Mouse (Mus musculus) CD4-positive, CD25-positive, alpha-beta regulatory T cell, adult 4 months (primary cell): ENCODE results near the gene Gm19426. TPM values are rescaled to one million over a fixed set of nuclear protein-coding genes. Genes with fewer than 3 reads are reported as not detected.
A peak's percentile ranks its signal among the peaks of the same experiment; 100 is the strongest.

Source experiments
- ATAC-seq: one replicate; pipeline ENCODE4 v1.8.0; 2017
- polyA plus RNA-seq, 2 experiments: library from polyadenylated mRNA; unstranded; fragments of 100-300 nt; shearing (Covaris generic); gene quantifications; one replicate each; pipeline ENCODE4 v1.2.1; 2017

Gm19426 gene
- polyA plus RNA-seq, 2 experiments from 2014 or later: not detected

DNA sequence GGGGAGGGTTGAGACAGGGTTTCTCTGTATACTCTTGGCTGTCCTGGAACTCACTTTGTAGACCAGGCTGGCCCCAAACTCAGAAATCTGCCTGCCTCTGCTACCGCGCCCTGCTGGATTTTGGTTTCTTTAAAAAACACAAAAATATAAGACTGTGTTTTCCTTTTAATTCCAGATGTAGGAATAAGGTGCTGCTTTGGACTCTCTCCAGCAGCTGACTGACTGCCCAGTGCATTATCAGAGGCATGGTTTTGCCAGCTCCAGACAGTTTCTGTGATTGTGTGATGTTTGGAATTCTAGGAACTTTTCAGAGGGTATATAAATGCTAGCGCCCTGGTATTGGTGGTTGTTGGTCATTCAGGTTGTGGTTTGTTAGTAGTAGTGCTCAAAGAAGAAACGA lies 26.1 kb downstream of the Gm19426 start:
- ATAC-seq: no peak

- no peak for ATAC-seq
Observed at GRCm38 (mm10) chr2:84716423-84717355, 26.8 kb downstream of the Gm19426 start.

DNA sequence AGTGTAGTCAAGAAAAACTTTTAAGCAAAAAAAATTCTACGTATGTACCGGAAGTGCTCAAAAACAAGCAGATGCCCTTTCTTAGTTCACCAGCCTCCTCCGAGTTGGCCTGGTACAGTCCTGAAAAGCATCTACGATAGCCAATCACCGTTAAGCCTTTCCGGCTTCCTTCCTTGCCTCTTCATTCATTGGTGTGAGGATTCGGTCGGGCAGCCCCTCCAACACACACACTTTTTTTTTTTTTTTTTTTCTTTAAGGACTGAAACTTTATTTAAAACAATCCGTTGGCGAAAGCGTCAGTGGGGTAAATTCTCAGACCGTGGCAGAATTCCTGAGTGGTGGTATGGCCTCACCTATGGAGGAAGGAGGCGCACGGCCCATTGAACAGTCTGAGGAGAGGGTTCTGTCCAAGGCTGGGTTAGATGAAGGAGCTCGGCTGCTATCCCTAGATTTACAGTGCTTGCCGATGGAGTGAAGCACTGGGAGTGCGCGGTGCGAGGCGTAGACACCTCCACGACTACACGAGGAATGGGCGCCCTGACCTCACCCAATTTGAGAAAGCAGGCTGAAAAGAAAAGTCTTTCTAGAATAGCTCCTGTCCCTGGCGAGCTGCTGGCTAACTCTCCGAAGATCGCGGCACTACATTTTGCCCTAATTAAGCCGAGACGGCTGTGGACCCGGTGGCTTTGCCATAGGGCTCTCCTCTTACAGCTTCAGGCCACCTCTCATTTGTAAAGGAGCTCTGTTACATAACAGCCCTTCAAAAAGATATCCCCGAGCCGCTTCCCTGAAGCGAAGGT lies 27.7 kb downstream of the Gm19426 start:
- peak; percentile 87 for ATAC-seq

DNA sequence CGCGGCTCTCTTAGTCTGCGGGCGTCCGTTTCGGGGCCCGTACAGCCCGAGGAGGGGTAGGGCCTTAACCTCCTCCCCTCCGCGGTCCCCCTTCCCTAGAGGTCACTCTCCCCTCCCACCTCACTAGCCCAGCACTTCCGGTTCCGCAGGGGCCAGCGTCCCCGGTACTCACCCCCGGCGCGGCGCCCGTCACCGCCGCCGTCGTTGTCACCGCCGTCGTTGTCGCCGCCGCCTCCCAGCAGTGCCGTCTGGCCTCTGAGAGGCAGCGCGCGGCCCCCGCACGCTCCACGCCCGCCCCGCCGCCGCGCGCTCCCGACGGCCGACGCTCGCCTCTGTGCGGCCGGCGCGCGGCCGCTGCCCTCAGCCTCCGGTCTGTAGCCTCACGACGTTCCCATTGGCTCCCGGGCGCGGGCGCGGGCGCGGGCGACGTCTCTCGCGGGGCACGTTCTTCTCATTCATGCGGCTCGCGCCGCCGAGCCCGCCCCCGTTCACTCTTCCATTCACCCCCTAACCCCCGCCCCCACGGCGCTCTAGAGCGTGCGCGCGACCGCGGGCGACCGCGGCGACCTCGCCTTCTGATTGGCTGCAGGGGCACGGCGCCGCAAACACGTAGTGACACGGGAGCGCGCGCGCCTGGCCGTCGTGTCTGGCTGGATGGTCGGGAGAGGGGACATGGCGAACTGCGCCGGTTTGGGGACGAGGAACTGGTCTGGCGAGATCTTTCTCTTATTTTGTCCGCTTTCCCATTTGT lies 28.5 kb downstream of the Gm19426 start, which contains the start of gene Zdhhc5:
TSS of gene Zdhhc5 (minus strand) at position 370 of the 751 bp plus-strand sequence.
- ATAC-seq: peak; percentile 69

- peak; percentile 3 for ATAC-seq
Observed at GRCm38 (mm10) chr2:84714422-84714810, 29.0 kb downstream of the Gm19426 start.

DNA sequence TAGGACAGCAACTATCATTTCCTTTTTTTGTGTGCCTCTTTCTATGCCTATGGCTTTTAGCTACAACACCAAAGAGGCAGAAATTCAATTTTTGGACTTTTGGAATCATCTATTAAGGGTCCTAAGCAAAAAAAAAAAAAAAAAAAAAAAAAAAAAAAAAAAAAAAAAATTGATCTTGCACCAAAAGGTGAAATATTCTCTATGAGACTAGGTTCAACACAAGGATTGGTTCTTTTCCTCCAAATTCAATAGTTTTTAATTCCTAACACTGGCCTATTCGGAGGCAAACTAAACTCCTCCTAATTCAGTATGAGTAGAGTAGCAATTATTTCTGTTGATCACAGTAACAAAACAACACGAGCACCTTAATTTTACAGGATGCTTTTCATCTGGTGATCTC lies 31.6 kb downstream of the Gm19426 start:
- ATAC-seq: no peak

- no peak for ATAC-seq
Observed at GRCm38 (mm10) chr2:84707523-84707922, 35.9 kb downstream of the Gm19426 start.

- ATAC-seq: no peak
Observed at GRCm38 (mm10) chr2:84705295-84705694, 38.2 kb downstream of the Gm19426 start.

GRCm38 (mm10) chr2:84704329-84704728 lies 39.1 kb downstream of the Gm19426 start:
- no peak for ATAC-seq

GRCm38 (mm10) chr2:84703497-84703896 lies 40.0 kb downstream of the Gm19426 start:
- no peak for ATAC-seq

- peak; percentile 25 for ATAC-seq
Observed at GRCm38 (mm10) chr2:84695007-84695695, 48.3 kb downstream of the Gm19426 start.

Other genes starting within 250 kb of the Gm19426 start
- 1 to 10 TPM in 1 of 2 experiments, under 1 TPM in 1; 0.89 to 1.1 TPM for gene Ctnnd1, start 92.9 kb downstream of the Gm19426 start, polyA plus RNA-seq
- gene Btbd18, start 84.6 kb downstream of the Gm19426 start, polyA plus RNA-seq: under 1 TPM in 1 of 2 experiments, not detected in 1; 0.48 TPM
- 100 to 1,000 TPM in 1 of 2 experiments, 10 to 100 TPM in 1; 96.4 to 131 TPM for gene Selenoh, start 72.9 kb downstream of the Gm19426 start, polyA plus RNA-seq
- not detected for gene Gm28635, start 65.6 kb downstream of the Gm19426 start, polyA plus RNA-seq
- 10 to 100 TPM; 14.9 to 18.3 TPM for gene Med19, start 65.3 kb downstream of the Gm19426 start, polyA plus RNA-seq
- gene Tmx2, start 64.5 kb downstream of the Gm19426 start, polyA plus RNA-seq: 100 to 1,000 TPM; 115 to 140 TPM
- 10 to 100 TPM; 10.1 to 12.5 TPM for gene Zdhhc5, start 28.5 kb downstream of the Gm19426 start, polyA plus RNA-seq
- 10 to 100 TPM; 50.3 to 54.6 TPM for gene Clp1, start 16.3 kb downstream of the Gm19426 start, polyA plus RNA-seq
- gene Ypel4, start 9.6 kb downstream of the Gm19426 start, polyA plus RNA-seq: 1 to 10 TPM; 1.3 to 2.1 TPM
- not detected for gene Serping1, start 31.8 kb upstream of the Gm19426 start, polyA plus RNA-seq
- 100 to 1,000 TPM in 1 of 2 experiments, 10 to 100 TPM in 1; 89.3 to 121 TPM for gene Ube2l6, start 55.2 kb upstream of the Gm19426 start, polyA plus RNA-seq
- not detected for gene Smtnl1, start 79.0 kb upstream of the Gm19426 start, polyA plus RNA-seq
- gene Timm10, start 83.3 kb upstream of the Gm19426 start, polyA plus RNA-seq: 10 to 100 TPM; 34.7 to 40.8 TPM
- gene Slc43a1, start 95.2 kb upstream of the Gm19426 start, polyA plus RNA-seq: 1 to 10 TPM; 3.8 to 4.7 TPM
- not detected for gene Rtn4rl2, start 143.1 kb upstream of the Gm19426 start, polyA plus RNA-seq
- 10 to 100 TPM in 1 of 2 experiments, 1 to 10 TPM in 1; 7.0 to 10.7 TPM for gene Slc43a3, start 192.9 kb upstream of the Gm19426 start, polyA plus RNA-seq
- not detected for gene Prg2, start 236.8 kb upstream of the Gm19426 start, polyA plus RNA-seq
- gene Prg3, start 244.6 kb upstream of the Gm19426 start, polyA plus RNA-seq: not detected